Mouse (Mus musculus): ENCODE results near the gene Cfap97d2. TPM values are rescaled to one million over a fixed set of nuclear protein-coding genes. Genes with fewer than 3 reads are reported as not detected.

The Cfap97d2 gene
- 0.13 and 0.17 TPM in 2 replicates for polyA plus RNA-seq (2015; fragmentation: Nextera tagmentation; extraction: Ambion mirVana)

DNA sequence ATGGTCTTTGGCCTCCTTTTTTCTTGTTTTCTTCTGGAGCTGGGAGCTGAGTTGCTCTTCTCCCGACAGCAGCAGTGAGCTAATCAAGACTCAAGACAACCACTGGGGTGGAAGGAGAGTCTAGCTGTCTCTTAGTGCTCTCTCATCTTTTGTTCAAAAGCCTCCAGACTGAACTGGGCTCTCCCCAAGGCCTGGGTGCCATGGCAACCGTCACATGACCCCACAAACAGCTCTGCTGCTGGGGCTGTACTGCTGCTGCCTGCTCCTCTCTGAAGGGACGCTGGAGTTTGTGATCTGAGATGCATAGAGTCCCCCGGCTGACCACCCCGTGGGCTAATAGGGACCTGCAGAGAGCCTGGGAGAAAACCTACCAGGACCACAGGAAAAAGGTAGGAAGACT lies at the start of gene Cfap97d2:
Gene Cfap97d2 (plus strand): TSS at position 222 of the 400 bp plus-strand sequence.
- no peak within 1 kb of the TSS for H3K9ac ChIP-seq (ENCODE audit: low read length)
- no peak within 1 kb of the TSS for H3K4me2 ChIP-seq (replicated peaks; ENCODE audit: low read depth)
- no peaks in the 10 kb centered on the region for H3K36me3 ChIP-seq (ENCODE audit: control insufficient read depth, insufficient read depth, low read length)
- no peaks in the 10 kb centered on the region for H3K4me1 ChIP-seq (replicated peaks; ENCODE audit: control insufficient read depth, insufficient read depth)
- no peaks in the 10 kb centered on the region for H3K27me3 ChIP-seq (ENCODE audit: control insufficient read depth, insufficient read depth, low read length)
- 18% methylated on average over 5 of the region's 5 CpGs for WGBS
- DNase-seq (ENCODE audit: low spot score) (peak; percentile 46), ATAC-seq (ENCODE audit: low FRiP score, low TSS enrichment) (peak; percentile 35; the same call in 1 of the 2 replicates)
- H3K27ac ChIP-seq (replicated peaks): no peak within 1 kb of the TSS
- no peaks in the 10 kb centered on the region for H3K9me3 ChIP-seq (ENCODE audit: control insufficient read depth, low read length)
- H3K4me3 ChIP-seq (ENCODE audit: low read depth, low read length): no peak within 1 kb of the TSS
- no peak for TF ChIP-seq EP300 (optimal IDR thresholded peaks at IDR 0.05)
- no peak for TF ChIP-seq CTCF (IDR thresholded peaks at IDR 0.05; ENCODE audit: low read depth)

DNA sequence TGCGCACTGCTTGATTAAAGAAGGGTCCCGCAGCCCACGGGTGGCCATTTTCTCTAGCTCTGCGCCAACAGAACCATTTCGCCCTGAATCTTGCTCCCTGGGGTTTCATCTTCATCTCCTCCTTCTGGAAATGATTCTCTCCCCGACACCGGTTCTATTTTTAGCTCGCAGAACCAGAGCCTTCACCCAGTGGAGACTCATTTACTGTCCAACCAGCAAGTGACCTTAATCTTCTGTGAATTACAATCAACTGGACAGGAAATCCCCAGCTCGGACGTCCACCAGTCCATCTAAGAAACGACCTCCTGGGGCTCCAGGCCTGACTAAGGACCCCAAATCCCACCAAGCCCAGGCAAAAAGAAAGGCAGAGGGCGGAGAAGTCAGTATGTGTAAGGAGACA lies 48.2 kb upstream of the Cfap97d2 start:
- 70% methylated on average over 12 of the region's 12 CpGs for WGBS
- TF ChIP-seq EP300 (optimal IDR thresholded peaks at IDR 0.05) (no peak), CTCF (IDR thresholded peaks at IDR 0.05; ENCODE audit: low read depth) (no peak)
- DNase-seq (ENCODE audit: low spot score) (no peak), ATAC-seq (ENCODE audit: low FRiP score, low TSS enrichment) (no peak)
- Histone ChIP-seq H3K36me3 (ENCODE audit: control insufficient read depth, insufficient read depth, low read length) (no peaks in the 10 kb centered on the region), H3K4me1 (replicated peaks; ENCODE audit: control insufficient read depth, insufficient read depth) (no peaks in the 10 kb centered on the region), H3K27me3 (ENCODE audit: control insufficient read depth, insufficient read depth, low read length) (no peaks in the 10 kb centered on the region), H3K4me3 (ENCODE audit: low read depth, low read length) (no peak overlapping the region), H3K4me2 (replicated peaks; ENCODE audit: low read depth) (no peak overlapping the region), H3K27ac (replicated peaks) (peak overlapping the region; percentile 20; the same call in 1 of the 2 replicates), H3K9ac (ENCODE audit: low read length) (no peak overlapping the region), H3K9me3 (ENCODE audit: control insufficient read depth, low read length) (no peaks in the 10 kb centered on the region)

DNA sequence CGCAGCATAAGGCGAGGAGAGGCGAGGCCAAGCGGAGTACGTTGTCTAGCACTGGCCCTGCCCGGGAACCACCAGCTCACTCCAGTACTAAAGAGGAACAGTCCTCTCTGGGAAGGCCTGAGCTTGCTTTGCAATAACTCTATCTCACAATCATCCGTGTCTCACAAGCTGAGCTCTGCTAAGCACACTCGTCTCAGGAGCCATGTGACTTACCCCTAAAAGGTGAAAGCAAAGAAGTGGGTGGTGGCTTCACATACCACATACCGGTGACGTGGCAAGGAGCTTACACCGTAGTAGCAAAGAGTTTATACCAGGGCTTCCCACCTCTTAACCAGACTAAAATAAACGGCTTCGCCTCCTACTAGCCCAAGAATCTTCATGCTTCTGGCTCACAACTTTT lies 45.4 kb upstream of the Cfap97d2 start:
- WGBS: 67% methylated on average over 13 of the region's 13 CpGs
- Histone ChIP-seq H3K4me1 (replicated peaks; ENCODE audit: control insufficient read depth, insufficient read depth) (no peaks in the 10 kb centered on the region), H3K36me3 (ENCODE audit: control insufficient read depth, insufficient read depth, low read length) (no peaks in the 10 kb centered on the region), H3K27me3 (ENCODE audit: control insufficient read depth, insufficient read depth, low read length) (no peaks in the 10 kb centered on the region), H3K4me3 (ENCODE audit: low read depth, low read length) (no peak overlapping the region), H3K4me2 (replicated peaks; ENCODE audit: low read depth) (no peak overlapping the region), H3K9me3 (ENCODE audit: control insufficient read depth, low read length) (no peaks in the 10 kb centered on the region), H3K27ac (replicated peaks) (0 out of 2 replicates have a peak overlapping the region, but pooled peaks have one; percentile 30), H3K9ac (ENCODE audit: low read length) (no peak overlapping the region)
- peak; percentile 55; the same call in 1 of the 2 replicates for ATAC-seq (ENCODE audit: low FRiP score, low TSS enrichment)
- DNase-seq (ENCODE audit: low spot score): no peak
- TF ChIP-seq EP300 (optimal IDR thresholded peaks at IDR 0.05) (no peak), CTCF (IDR thresholded peaks at IDR 0.05; ENCODE audit: low read depth) (no peak)

DNA sequence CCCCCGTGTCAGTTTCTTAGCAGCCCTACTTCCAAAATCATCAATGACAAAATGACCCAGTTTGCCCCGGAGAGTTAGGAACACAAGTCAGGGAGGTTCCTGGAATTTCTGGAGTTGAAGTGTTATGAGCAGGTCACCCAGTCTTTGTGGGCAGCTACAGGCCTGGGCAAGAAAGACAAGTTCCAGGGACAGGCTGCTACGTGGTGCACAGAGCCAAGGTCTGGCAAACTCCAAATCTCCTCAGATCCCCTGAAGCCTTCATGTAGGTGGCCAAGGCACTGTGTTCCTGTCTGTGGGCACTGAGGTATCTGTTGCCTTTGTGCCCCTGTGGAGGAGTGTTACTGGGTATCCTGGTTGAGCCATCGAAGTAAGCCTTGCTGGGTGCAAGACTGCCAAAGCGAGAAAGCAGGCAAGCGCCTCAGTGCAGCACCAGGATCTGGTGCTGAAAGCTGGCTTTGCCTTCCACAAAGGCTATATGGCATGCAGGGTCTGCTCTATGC lies 40.9 kb upstream of the Cfap97d2 start:
- TF ChIP-seq EP300 (optimal IDR thresholded peaks at IDR 0.05) (no peak), CTCF (IDR thresholded peaks at IDR 0.05; ENCODE audit: low read depth) (no peak)
- no peak overlapping the region for H3K4me3 ChIP-seq (ENCODE audit: low read depth, low read length)
- no peaks in the 10 kb centered on the region for H3K27me3 ChIP-seq (ENCODE audit: control insufficient read depth, insufficient read depth, low read length)
- ATAC-seq (ENCODE audit: low FRiP score, low TSS enrichment) (no peak), DNase-seq (ENCODE audit: low spot score) (no peak)
- peaks cover 7% of the 10 kb centered on the region; the same call in 1 of the 2 replicates for H3K4me1 ChIP-seq (replicated peaks; ENCODE audit: control insufficient read depth, insufficient read depth)
- no peaks in the 10 kb centered on the region for H3K36me3 ChIP-seq (ENCODE audit: control insufficient read depth, insufficient read depth, low read length)
- WGBS: 67% methylated on average over 6 of the region's 6 CpGs
- peak overlapping the region; percentile 35; the same call in 1 of the 2 replicates for H3K27ac ChIP-seq (replicated peaks)
- no peak overlapping the region; the same call in 1 of the 2 replicates for H3K9ac ChIP-seq (ENCODE audit: low read length)
- H3K4me2 ChIP-seq (replicated peaks; ENCODE audit: low read depth): no peak overlapping the region
- H3K9me3 ChIP-seq (ENCODE audit: control insufficient read depth, low read length): no peaks in the 10 kb centered on the region

DNA sequence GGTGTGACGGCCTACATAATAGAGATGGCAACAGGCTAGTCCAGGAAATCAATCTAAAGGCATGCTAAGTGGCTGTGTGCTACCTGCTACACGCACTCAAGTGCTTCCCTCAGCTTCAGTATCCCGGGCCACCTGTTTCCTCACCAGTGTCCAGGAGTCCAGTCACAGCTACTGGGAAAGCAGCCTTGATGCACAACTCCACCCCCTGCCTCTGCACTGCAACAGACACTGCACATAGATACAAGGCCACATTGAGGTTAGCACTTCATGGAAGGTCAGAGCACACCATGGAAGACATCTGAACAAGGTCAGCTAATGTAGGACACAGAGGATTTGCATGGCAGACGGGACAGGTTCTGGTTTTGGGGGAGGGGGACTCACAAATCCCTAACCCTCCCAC lies 40.2 kb upstream of the Cfap97d2 start:
- Histone ChIP-seq H3K4me2 (replicated peaks; ENCODE audit: low read depth) (no peak overlapping the region), H3K27ac (replicated peaks) (peak overlapping the region; percentile 30; the same call in 1 of the 2 replicates), H3K27me3 (ENCODE audit: control insufficient read depth, insufficient read depth, low read length) (no peaks in the 10 kb centered on the region), H3K9me3 (ENCODE audit: control insufficient read depth, low read length) (no peaks in the 10 kb centered on the region), H3K4me3 (ENCODE audit: low read depth, low read length) (no peak overlapping the region), H3K4me1 (replicated peaks; ENCODE audit: control insufficient read depth, insufficient read depth) (peaks cover 7% of the 10 kb centered on the region; the same call in 1 of the 2 replicates), H3K9ac (ENCODE audit: low read length) (no peak overlapping the region), H3K36me3 (ENCODE audit: control insufficient read depth, insufficient read depth, low read length) (no peaks in the 10 kb centered on the region)
- no peak for ATAC-seq (ENCODE audit: low FRiP score, low TSS enrichment)
- WGBS: 82% methylated on average over 4 of the region's 4 CpGs
- TF ChIP-seq CTCF (IDR thresholded peaks at IDR 0.05; ENCODE audit: low read depth) (no peak), EP300 (optimal IDR thresholded peaks at IDR 0.05) (no peak)
- no peak for DNase-seq (ENCODE audit: low spot score)

DNA sequence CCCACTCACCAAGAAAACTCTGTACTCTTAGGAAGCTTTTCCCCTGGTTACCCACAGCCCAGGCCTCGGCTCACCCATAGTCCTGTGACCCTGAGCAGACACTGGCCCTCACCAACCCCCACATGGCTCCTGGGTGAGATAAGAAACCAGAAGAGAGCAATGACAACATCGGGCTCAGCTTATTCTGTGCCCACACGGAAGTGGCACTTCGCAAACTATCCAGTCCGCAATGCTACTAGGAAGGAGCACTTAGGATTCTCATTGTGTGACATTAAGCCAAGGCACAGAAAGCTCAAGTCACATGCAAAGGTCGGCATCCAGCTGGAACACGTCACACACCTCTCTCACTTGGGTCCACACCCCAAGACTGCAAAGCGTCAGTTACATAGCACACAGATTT lies 39.7 kb upstream of the Cfap97d2 start:
- ATAC-seq (ENCODE audit: low FRiP score, low TSS enrichment) (peak; percentile 35; the same call in 1 of the 2 replicates), DNase-seq (ENCODE audit: low spot score) (no peak)
- peaks cover 9% of the 10 kb centered on the region; the same call in 1 of the 2 replicates for H3K4me1 ChIP-seq (replicated peaks; ENCODE audit: control insufficient read depth, insufficient read depth)
- no peak for TF ChIP-seq EP300 (optimal IDR thresholded peaks at IDR 0.05)
- no peak for TF ChIP-seq CTCF (IDR thresholded peaks at IDR 0.05; ENCODE audit: low read depth)
- H3K4me2 ChIP-seq (replicated peaks; ENCODE audit: low read depth): no peak overlapping the region
- H3K9me3 ChIP-seq (ENCODE audit: control insufficient read depth, low read length): no peaks in the 10 kb centered on the region
- no peak overlapping the region for H3K4me3 ChIP-seq (ENCODE audit: low read depth, low read length)
- H3K27me3 ChIP-seq (ENCODE audit: control insufficient read depth, insufficient read depth, low read length): no peaks in the 10 kb centered on the region
- no peaks in the 10 kb centered on the region for H3K36me3 ChIP-seq (ENCODE audit: control insufficient read depth, insufficient read depth, low read length)
- 60% methylated on average over 8 of the region's 8 CpGs for WGBS
- H3K9ac ChIP-seq (ENCODE audit: low read length): no peak overlapping the region
- H3K27ac ChIP-seq (replicated peaks): peak overlapping the region; percentile 30; the same call in 1 of the 2 replicates

All from stomach, postnatal 0 days (tissue).